Mouse (Mus musculus) neural tube, embryonic 12.5 days (tissue): ENCODE results near the gene Ssna1. TPM values are rescaled to one million over a fixed set of nuclear protein-coding genes. Genes with fewer than 3 reads are reported as not detected.

Experiments used
- ATAC-seq: fragments of 200-750 bp; cut with Nextera tagmentation; 2 replicates; pipeline ENCODE4 v1.8.0; 2017; ENCODE audit warnings: low read depth, mild to moderate bottlenecking, moderate TSS enrichment, moderate library complexity; ENCODE audit not compliant: low FRiP score
- H3K27ac ChIP-seq: fragments of 300-500 bp; sonication (generic); 2 replicates; pipeline ENCODE4 v1.5.1; 2016
- H3K27me3 ChIP-seq: fragments of 300-500 bp; sonication (generic); replicated peaks from 2 replicates; pipeline ENCODE4 v1.6.1; 2016; ENCODE audit warnings: mild to moderate bottlenecking
- H3K36me3 ChIP-seq: fragments of 300-500 bp; sonication (generic); 2 replicates; pipeline ENCODE4 v1.6.1; 2016; ENCODE audit warnings: mild to moderate bottlenecking
- H3K4me1 ChIP-seq: fragments of 300-500 bp; sonication (generic); 2 replicates; pipeline ENCODE4 v1.6.1; 2016
- H3K4me2 ChIP-seq: fragments of 300-500 bp; sonication (generic); replicated peaks from 2 replicates; pipeline ENCODE4 v1.6.1; 2016; ENCODE audit warnings: mild to moderate bottlenecking
- H3K4me3 ChIP-seq: fragments of 300-500 bp; sonication (generic); 2 replicates; pipeline ENCODE4 v1.5.1; 2016
- H3K9ac ChIP-seq: fragments of 300-500 bp; sonication (generic); 2 replicates; pipeline ENCODE4 v1.6.1; 2016; ENCODE audit warnings: mild to moderate bottlenecking
- H3K9me3 ChIP-seq: fragments of 300-500 bp; sonication (generic); 2 replicates; pipeline ENCODE4 v1.6.1; 2016; ENCODE audit warnings: mild to moderate bottlenecking
- WGBS: fragments of 180-500 bp; shearing (Covaris S2); methylation state at CpG from one replicate; pipeline ENCODE4 v1.1.7; 2016; 5-methylcytosine and 5-hydroxymethylcytosine counted together
- polyA plus RNA-seq: library from polyadenylated mRNA; unstranded; fragments of >200 nt; fragmentation: Nextera tagmentation; extraction: Ambion mirVana; gene quantifications from 2 replicates; pipeline ENCODE4 v1.2.1, GENCODE M21; 2016

Ssna1 gene
- polyA plus RNA-seq, 1 experiment from 2014 or later, result 201 TPM

DNA sequence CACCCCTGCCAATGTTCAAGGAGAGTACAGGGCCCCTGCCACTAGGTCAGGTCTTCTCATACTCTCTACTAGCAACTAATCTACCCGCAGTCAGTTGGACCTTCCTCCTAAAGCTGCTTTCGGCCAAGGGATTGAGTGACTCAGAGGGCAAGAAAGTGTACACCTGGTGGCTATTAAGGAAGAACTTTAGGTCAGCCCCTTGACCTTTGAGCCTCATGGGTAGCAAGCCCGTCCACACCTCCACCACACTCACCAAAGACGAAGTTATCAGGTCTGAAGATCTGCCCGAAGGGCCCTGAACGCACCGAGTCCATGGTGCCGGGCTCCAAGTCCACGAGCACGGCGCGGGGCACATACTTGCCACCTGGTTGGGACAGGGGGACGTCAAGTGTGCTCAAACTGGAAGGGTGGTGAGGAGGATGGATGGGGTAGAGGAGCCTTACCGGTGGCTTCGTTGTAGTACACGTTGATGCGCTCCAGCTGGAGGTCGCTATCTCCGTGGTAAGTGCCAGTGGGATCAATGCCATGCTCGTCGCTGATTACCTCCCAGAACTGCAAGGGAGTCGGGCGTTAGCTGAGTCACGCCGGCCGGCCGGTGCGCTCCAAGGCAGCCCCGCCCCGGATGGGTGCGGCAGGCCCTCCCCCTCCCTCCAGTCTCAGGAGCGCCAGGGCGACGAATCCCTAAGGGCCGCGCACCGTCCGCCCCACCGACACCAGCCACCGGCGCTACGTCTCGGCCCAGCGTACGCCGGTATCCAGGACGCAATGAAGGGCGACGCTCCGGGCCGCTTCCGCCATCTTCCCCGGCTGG lies 48.4 kb downstream of the Ssna1 start:
- Histone ChIP-seq H3K36me3 (peaks cover 5% of the 10 kb centered on the region; the same call in 1 of the 2 replicates), H3K9ac (peak overlapping the region; percentile 79), H3K27me3 (no peaks in the 10 kb centered on the region), H3K27ac (peak overlapping the region; percentile 74), H3K4me1 (peaks cover 21% of the 10 kb centered on the region), H3K4me2 (peak overlapping the region; percentile 98), H3K4me3 (peak overlapping the region; percentile 90), H3K9me3 (no peaks in the 10 kb centered on the region)
- ATAC-seq, result peak; percentile 31
- WGBS, result 3% methylated on average over 53 of the region's 53 CpGs

DNA sequence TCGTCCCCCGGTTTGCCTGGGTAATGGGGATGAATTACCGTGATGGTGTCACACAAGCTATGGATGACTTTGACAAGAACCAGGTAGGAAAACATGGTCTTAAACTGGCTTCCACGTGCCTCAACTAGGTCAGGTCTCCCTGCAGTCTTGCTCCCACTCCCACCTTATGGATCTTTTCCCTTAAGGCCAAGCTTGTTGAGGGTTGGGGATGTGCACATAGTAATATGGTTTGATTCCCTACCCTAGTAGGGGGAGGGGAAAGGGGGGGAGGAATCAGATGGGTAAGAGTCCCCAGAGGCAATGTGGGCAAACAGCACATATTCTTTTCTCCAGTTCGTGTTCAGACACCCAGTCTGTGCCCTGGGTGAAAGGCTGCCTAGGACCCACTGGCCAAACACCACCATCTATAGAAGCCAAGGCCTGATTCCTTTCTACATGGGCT lies 50.9 kb downstream of the Ssna1 start:
- H3K36me3 ChIP-seq, result peaks cover 5% of the 10 kb centered on the region; the same call in 1 of the 2 replicates
- H3K27me3 ChIP-seq, result no peaks in the 10 kb centered on the region
- H3K4me3 ChIP-seq, result no peak overlapping the region
- peaks cover 23% of the 10 kb centered on the region for H3K4me1 ChIP-seq
- no peak for ATAC-seq
- H3K9me3 ChIP-seq, result no peaks in the 10 kb centered on the region
- no peak overlapping the region for H3K27ac ChIP-seq
- H3K9ac ChIP-seq, result no peak overlapping the region
- no peak overlapping the region for H3K4me2 ChIP-seq
- 66% methylated on average over 5 of the region's 5 CpGs for WGBS

Other genes starting within 250 kb of the Ssna1 start
- 114 and 120 TPM in 2 replicates for gene Nsmf, start 218.1 kb downstream of the Ssna1 start, polyA plus RNA-seq
- gene Entpd8, start 192.1 kb downstream of the Ssna1 start, polyA plus RNA-seq, result not detected in 2 replicates
- not detected in 2 replicates for gene Noxa1, start 177.3 kb downstream of the Ssna1 start, polyA plus RNA-seq
- gene Nrarp, start 91.7 kb downstream of the Ssna1 start, polyA plus RNA-seq, result 96.8 and 97.4 TPM in 2 replicates
- 1.5 and 1.8 TPM in 2 replicates for gene Tor4a, start 75.6 kb downstream of the Ssna1 start, polyA plus RNA-seq
- gene Nelfb, start 60.9 kb downstream of the Ssna1 start, polyA plus RNA-seq, result 104 and 106 TPM in 2 replicates
- gene Stpg3, start 57.8 kb downstream of the Ssna1 start, polyA plus RNA-seq, result not detected in 2 replicates
- not detected in 2 replicates for gene Fam166a, start 53.7 kb downstream of the Ssna1 start, polyA plus RNA-seq
- gene Tubb4b, start 47.7 kb downstream of the Ssna1 start, polyA plus RNA-seq, result 424 and 437 TPM in 2 replicates
- gene Slc34a3, start 38.1 kb downstream of the Ssna1 start, polyA plus RNA-seq, result not detected in 2 replicates
- not detected in 2 replicates for gene Rnf224, start 35.7 kb downstream of the Ssna1 start, polyA plus RNA-seq
- gene Rnf208, start 30.2 kb downstream of the Ssna1 start, polyA plus RNA-seq, result 46.1 and 47.5 TPM in 2 replicates
- gene Cysrt1, start 30.0 kb downstream of the Ssna1 start, polyA plus RNA-seq, result 0.30 TPM in 1 of 2 replicates, not detected in the other
- 5.2 and 6.4 TPM in 2 replicates for gene AL732309.1, start 25.6 kb downstream of the Ssna1 start, polyA plus RNA-seq
- 20.3 and 22.4 TPM in 2 replicates for gene Tmem203, start 17.0 kb downstream of the Ssna1 start, polyA plus RNA-seq
- gene Tprn, start 9.8 kb downstream of the Ssna1 start, polyA plus RNA-seq, result 14.4 and 15.2 TPM in 2 replicates
- 142 and 144 TPM in 2 replicates for gene Anapc2, start within 50 bp of the Ssna1 start, polyA plus RNA-seq
- gene Tmem210, start 15.7 kb upstream of the Ssna1 start, polyA plus RNA-seq, result not detected in 2 replicates
- gene Lrrc26, start 17.5 kb upstream of the Ssna1 start, polyA plus RNA-seq, result not detected in 2 replicates
- 8.1 and 11.3 TPM in 2 replicates for gene Grin1, start 46.7 kb upstream of the Ssna1 start, polyA plus RNA-seq
- 70.3 and 71.7 TPM in 2 replicates for gene Man1b1, start 59.9 kb upstream of the Ssna1 start, polyA plus RNA-seq
- 21.2 and 24.5 TPM in 2 replicates for gene Dpp7, start 83.9 kb upstream of the Ssna1 start, polyA plus RNA-seq
- 5.6 and 7.2 TPM in 2 replicates for gene Uap1l1, start 93.2 kb upstream of the Ssna1 start, polyA plus RNA-seq
- 38.1 and 39.5 TPM in 2 replicates for gene Sapcd2, start 99.9 kb upstream of the Ssna1 start, polyA plus RNA-seq
- 0.75 and 1.5 TPM in 2 replicates for gene Entpd2, start 123.4 kb upstream of the Ssna1 start, polyA plus RNA-seq
- 241 and 266 TPM in 2 replicates for gene Npdc1, start 126.9 kb upstream of the Ssna1 start, polyA plus RNA-seq
- gene Fut7, start 150.8 kb upstream of the Ssna1 start, polyA plus RNA-seq, result 0.09 and 0.29 TPM in 2 replicates
- 10.0 and 10.2 TPM in 2 replicates for gene Abca2, start 156.3 kb upstream of the Ssna1 start, polyA plus RNA-seq
- gene Clic3, start 184.4 kb upstream of the Ssna1 start, polyA plus RNA-seq, result 1.7 and 2.3 TPM in 2 replicates
- gene Paxx, start 188.7 kb upstream of the Ssna1 start, polyA plus RNA-seq, result 49.5 and 52.5 TPM in 2 replicates
- gene Ptgds, start 197.6 kb upstream of the Ssna1 start, polyA plus RNA-seq, result 1.1 and 1.4 TPM in 2 replicates
- gene Lcn12, start 221.5 kb upstream of the Ssna1 start, polyA plus RNA-seq, result not detected in 2 replicates
- gene Fbxw5, start 228.3 kb upstream of the Ssna1 start, polyA plus RNA-seq, result 107 and 118 TPM in 2 replicates
- 5.3 and 6.1 TPM in 2 replicates for gene C8g, start 229.3 kb upstream of the Ssna1 start, polyA plus RNA-seq